Mouse (Mus musculus) limb, embryonic 11.5 days (tissue): ENCODE data around the gene Ppfia1. TPM values are rescaled to one million over a fixed set of nuclear protein-coding genes. Genes with fewer than 3 reads are reported as not detected.

Experiments used
- ATAC-seq: fragments of 200-750 bp; cut with Nextera tagmentation; 2 replicates; pipeline ENCODE4 v1.8.0; 2017; ENCODE audit warnings: low read depth; ENCODE audit not compliant: insufficient number of reproducible peaks, low FRiP score, low TSS enrichment
- DNase-seq: peaks from one replicate; pipeline ENCODE4 v3.0.0-alpha.2; 2015; ENCODE audit warnings: low spot score
- H3K27ac ChIP-seq: fragments of 300-500 bp; sonication (generic); replicated peaks from 2 replicates; pipeline ENCODE4 v1.5.1; 2014; ENCODE audit warnings: low read depth, mild to moderate bottlenecking, low read length
- H3K27me3 ChIP-seq: fragments of 300-500 bp; sonication (generic); 2 replicates; pipeline ENCODE4 v1.6.1; 2014; ENCODE audit warnings: mild to moderate bottlenecking, low read length, mixed read lengths; ENCODE audit not compliant: control insufficient read depth, insufficient read depth
- H3K36me3 ChIP-seq: fragments of 300-500 bp; sonication (generic); 2 replicates; pipeline ENCODE4 v1.6.1; 2014; ENCODE audit warnings: mild to moderate bottlenecking, low read length, moderate library complexity, mixed read lengths; ENCODE audit not compliant: control insufficient read depth, insufficient read depth
- H3K4me1 ChIP-seq: fragments of 300-500 bp; sonication (generic); 2 replicates; pipeline ENCODE4 v1.6.1; 2014; ENCODE audit warnings: low read length, mixed read lengths; ENCODE audit not compliant: control insufficient read depth, insufficient read depth
- H3K4me2 ChIP-seq: fragments of 300-500 bp; sonication (generic); 2 replicates; pipeline ENCODE4 v1.6.1; 2014; ENCODE audit warnings: low read depth, mild to moderate bottlenecking, moderate library complexity; ENCODE audit not compliant: severe bottlenecking
- H3K4me3 ChIP-seq: fragments of 300-500 bp; sonication (generic); 2 replicates; pipeline ENCODE4 v1.5.1; 2014; ENCODE audit warnings: low read depth, low read length
- H3K9ac ChIP-seq: fragments of 300-500 bp; sonication (generic); 2 replicates; pipeline ENCODE4 v1.6.1; 2014; ENCODE audit warnings: mild to moderate bottlenecking, low read length
- H3K9me3 ChIP-seq: fragments of 300-500 bp; sonication (generic); 2 replicates; pipeline ENCODE4 v1.6.1; 2016; ENCODE audit warnings: low read length; ENCODE audit not compliant: control insufficient read depth
- WGBS: fragments of 180-500 bp; shearing (Covaris S2); extraction: QIAGEN DNeasy Blood & Tissue Kit; methylation state at CpG from one replicate; pipeline ENCODE4 v1.1.7; 2014; 5-methylcytosine and 5-hydroxymethylcytosine counted together
- polyA plus RNA-seq: library from polyadenylated mRNA; unstranded; fragments of >200 nt; fragmentation: Nextera tagmentation; extraction: Ambion mirVana; gene quantifications from 2 replicates; pipeline ENCODE4 v1.2.1, GENCODE M21; 2014

Ppfia1 gene
- polyA plus RNA-seq, 1 experiment from 2014 or later: 47.9 TPM

DNA sequence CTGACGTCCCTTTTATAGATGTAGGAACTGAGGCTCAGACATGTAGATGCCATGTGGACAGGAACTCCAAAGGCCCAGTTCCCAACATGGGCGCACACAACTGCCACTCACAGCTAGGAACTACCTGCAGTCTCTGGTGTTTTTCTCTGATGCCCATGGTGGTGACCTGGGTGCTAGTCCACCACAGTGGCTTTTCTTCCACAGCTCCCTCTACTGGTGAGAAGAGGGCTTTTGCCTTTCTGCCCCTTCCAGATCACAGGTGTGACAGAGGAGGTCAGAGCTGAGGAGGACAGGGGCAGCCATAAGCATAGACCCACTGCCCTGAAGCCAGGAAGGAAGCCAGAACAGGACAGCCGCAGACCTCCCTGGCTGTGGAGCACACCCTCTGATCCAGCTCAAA, 126.1 kb downstream of the Ppfia1 start:
- WGBS: 91% methylated on average over 3 of the region's 3 CpGs
- no peak overlapping the region for H3K27ac ChIP-seq
- no peak overlapping the region for H3K4me3 ChIP-seq
- no peaks in the 10 kb centered on the region for H3K9me3 ChIP-seq
- no peak overlapping the region for H3K4me2 ChIP-seq
- no peaks in the 10 kb centered on the region for H3K27me3 ChIP-seq
- ATAC-seq (no peak), DNase-seq (no peak)
- H3K4me1 ChIP-seq: no peaks in the 10 kb centered on the region
- H3K36me3 ChIP-seq: no peaks in the 10 kb centered on the region
- no peak overlapping the region for H3K9ac ChIP-seq

Other genes starting within 250 kb of the Ppfia1 start
- 179 and 186 TPM in 2 replicates for gene Cttn, start 82.7 kb downstream of the Ppfia1 start, polyA plus RNA-seq
- 11.3 and 12.3 TPM in 2 replicates for gene Fadd, start 28.7 kb upstream of the Ppfia1 start, polyA plus RNA-seq
- 1.3 and 1.4 TPM in 2 replicates for gene Ano1, start 198.2 kb upstream of the Ppfia1 start, polyA plus RNA-seq